Mouse (Mus musculus) cortical plate, adult 2 months (tissue): ENCODE measurements around the gene Vldlr. TPM values are rescaled to one million over a fixed set of nuclear protein-coding genes. Genes with fewer than 3 reads are reported as not detected.

ENCODE experiments used
- H3K27ac ChIP-seq: fragments of 200-500 bp; 2 replicates; pipeline ENCODE4 v1.5.1; 2012; ENCODE audit warnings: low read length, control low read depth, inconsistent platforms; ENCODE audit not compliant: insufficient read depth
- H3K4me1 ChIP-seq: fragments of 200-500 bp; 2 replicates; pipeline ENCODE4 v1.6.1; 2011; ENCODE audit warnings: low read length; ENCODE audit not compliant: control insufficient read depth, insufficient read depth
- H3K4me3 ChIP-seq: fragments of 200-500 bp; 2 replicates; pipeline ENCODE4 v1.5.1; 2011; ENCODE audit warnings: mild to moderate bottlenecking, low read length, control low read depth; ENCODE audit not compliant: insufficient read depth
- CTCF ChIP-seq: fragments of 200-500 bp; IDR thresholded peaks from 2 replicates; pipeline ENCODE4 v1.5.1; 2011; ENCODE audit warnings: mild to moderate bottlenecking, control low read depth, low read length; ENCODE audit not compliant: insufficient read depth; ENCODE audit errors: extremely low read depth
- POLR2A ChIP-seq: fragments of 200-500 bp; IDR thresholded peaks from 2 replicates; pipeline ENCODE4 v1.6.1; 2011; ENCODE audit warnings: mild to moderate bottlenecking, low read length, control low read depth; ENCODE audit not compliant: insufficient read depth; ENCODE audit errors: extremely low read depth
- polyA plus RNA-seq: library from polyadenylated mRNA; depleted of rRNA; stranded (reverse); fragments of >200 nt; gene quantifications from 2 replicates; pipeline ENCODE4 v1.2.3, GENCODE M21; 2012

Vldlr gene
- polyA plus RNA-seq, 1 experiment = 27.3 TPM

DNA sequence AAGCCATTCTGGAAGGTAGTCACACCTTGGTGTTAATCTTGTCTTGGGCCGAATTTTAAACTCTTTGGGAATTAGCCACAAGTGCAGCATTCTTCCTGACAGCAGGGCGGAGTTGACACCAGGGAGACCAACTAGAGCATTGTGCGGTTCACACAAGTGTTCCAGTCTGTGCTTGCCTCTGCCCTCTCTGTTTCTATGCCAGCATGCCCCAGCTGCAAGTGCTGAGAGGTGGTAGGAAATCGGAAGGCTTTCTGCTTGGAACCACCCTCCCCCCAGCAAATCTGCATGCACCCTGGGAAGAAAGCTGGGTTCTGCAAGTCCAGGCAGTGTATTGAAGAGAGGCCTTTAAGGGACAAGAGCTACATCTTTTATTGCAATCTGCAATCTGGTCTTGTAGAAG, 10.8 kb downstream of the Vldlr start:
- H3K4me1 ChIP-seq = no peaks in the 10 kb centered on the region
- TF ChIP-seq CTCF = no peak
- no peak for TF ChIP-seq POLR2A
- H3K27ac ChIP-seq = peak overlapping the region; percentile 72; the same call in 1 of the 2 replicates
- H3K4me3 ChIP-seq = no peak overlapping the region

DNA sequence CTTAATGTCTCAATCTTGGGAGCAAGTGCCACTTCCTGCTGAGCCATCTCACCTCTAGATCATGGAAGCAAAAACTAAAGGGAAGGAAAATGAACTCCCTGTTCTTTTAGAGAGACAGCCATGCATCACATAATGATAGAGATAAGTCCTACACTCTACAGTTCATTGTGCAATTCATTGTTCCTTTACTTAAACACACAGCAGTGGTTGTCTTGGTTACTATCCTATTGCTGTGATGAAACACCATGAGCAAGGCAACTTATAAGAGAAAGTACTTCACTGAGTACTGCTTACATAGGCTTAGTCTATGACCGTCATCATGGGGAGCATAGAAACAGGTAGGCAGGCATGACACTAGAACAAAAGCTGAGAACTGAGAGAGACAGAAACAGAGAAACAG, 12.0 kb downstream of the Vldlr start:
- TF ChIP-seq POLR2A (no peak), CTCF (no peak)
- no peak overlapping the region; the same call in 1 of the 2 replicates for H3K27ac ChIP-seq
- H3K4me1 ChIP-seq = no peaks in the 10 kb centered on the region
- no peak overlapping the region for H3K4me3 ChIP-seq

- Histone ChIP-seq H3K27ac (no peak overlapping the region), H3K4me3 (no peak overlapping the region), H3K4me1 (no peaks in the 10 kb centered on the region)
- TF ChIP-seq CTCF (no peak), POLR2A (no peak)
Observed at GRCm38 (mm10) chr19:27233386-27233785, 17.1 kb downstream of the Vldlr start.

DNA sequence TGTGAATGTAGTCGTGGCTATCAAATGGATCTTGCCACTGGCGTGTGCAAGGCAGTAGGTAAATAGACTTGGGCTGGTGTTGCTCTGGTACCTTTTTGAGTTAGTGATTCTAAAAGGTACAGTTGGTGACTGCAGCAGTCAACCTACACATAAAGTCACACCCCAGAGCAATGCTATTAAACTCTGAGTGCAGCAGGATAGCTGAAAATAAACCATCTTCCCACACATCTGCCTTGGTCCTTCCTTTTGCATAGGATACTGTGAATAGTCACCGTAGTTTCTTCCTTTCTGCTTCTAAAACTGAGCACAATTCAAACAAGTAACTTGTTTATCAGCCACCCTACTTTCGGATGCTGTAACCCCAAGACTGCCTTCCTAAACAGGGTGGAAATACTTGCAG, 23.6 kb downstream of the Vldlr start:
- no peak overlapping the region for H3K4me3 ChIP-seq
- H3K4me1 ChIP-seq = 0 out of 2 replicates have a peak, but pooled peaks cover 2% of the 10 kb centered on the region
- no peak overlapping the region for H3K27ac ChIP-seq
- TF ChIP-seq CTCF = no peak
- no peak for TF ChIP-seq POLR2A

DNA sequence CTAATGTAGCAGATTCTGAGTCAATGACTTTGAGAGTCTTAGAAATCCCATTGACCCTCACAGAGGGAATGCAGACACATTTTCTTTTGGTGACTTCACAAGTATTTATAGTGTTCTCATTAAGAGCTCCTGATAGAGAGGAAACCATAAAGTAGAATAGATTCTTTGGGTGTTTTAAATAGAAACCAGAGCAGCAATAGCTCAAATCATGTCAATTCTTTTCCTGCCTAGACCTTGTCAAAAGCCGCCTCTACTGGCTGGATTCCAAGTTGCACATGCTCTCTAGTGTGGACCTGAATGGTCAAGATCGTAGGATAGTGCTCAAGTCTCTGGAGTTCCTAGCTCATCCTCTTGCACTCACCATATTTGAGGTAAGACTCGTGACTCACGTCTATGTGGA, 27.2 kb downstream of the Vldlr start:
- 0 out of 2 replicates have a peak, but pooled peaks cover 2% of the 10 kb centered on the region for H3K4me1 ChIP-seq
- H3K27ac ChIP-seq = no peak overlapping the region
- TF ChIP-seq POLR2A (no peak), CTCF (no peak)
- no peak overlapping the region for H3K4me3 ChIP-seq

- Histone ChIP-seq H3K4me1 (peaks cover 3% of the 10 kb centered on the region; the same call in 1 of the 2 replicates), H3K27ac (no peak overlapping the region), H3K4me3 (no peak overlapping the region)
- TF ChIP-seq POLR2A (no peak), CTCF (no peak)
Observed at GRCm38 (mm10) chr19:27254756-27255155, 38.5 kb downstream of the Vldlr start.

DNA sequence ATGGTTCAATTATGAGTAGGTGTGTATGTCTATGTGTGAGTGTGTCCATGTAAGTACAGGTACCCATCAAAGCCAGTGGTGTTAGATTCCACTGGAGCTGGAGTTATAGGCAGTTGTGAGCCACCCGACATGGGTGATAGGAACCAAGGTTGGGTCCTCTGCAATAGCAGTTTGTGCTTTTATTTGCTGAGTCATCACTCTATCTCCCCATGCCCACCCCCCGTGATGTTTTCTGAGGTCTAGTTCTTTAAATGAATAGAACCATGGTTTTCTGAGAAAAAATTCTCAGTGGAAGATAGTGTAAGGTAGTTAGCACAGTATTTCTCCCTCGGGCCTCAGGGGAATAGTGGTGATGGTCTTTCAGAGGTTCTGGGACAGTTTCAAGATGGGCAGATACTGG, 39.4 kb downstream of the Vldlr start:
- TF ChIP-seq POLR2A = no peak
- Histone ChIP-seq H3K4me3 (no peak overlapping the region), H3K27ac (no peak overlapping the region), H3K4me1 (peaks cover 3% of the 10 kb centered on the region; the same call in 1 of the 2 replicates)

DNA sequence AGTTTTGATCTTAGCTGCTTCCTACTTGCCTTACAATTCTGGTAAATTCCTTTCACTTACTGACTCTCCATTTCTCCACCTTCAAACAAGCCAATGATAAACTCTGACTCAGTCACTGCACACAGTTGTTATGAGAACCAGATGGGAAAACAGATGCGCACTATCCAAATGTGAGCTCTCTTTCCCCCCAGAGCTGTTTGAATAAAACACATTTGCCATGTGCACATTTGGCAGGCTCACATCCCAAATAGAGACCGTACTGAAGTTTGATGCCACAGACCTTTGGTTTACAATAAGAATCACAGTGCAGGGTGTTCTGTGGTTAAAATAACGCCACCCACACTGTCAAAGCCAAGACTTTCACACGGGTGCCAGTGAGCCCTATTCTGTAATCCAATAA, 43.8 kb downstream of the Vldlr start:
- TF ChIP-seq CTCF (no peak), POLR2A (no peak)
- peaks cover 3% of the 10 kb centered on the region; the same call in 1 of the 2 replicates for H3K4me1 ChIP-seq
- no peak overlapping the region for H3K27ac ChIP-seq
- H3K4me3 ChIP-seq = no peak overlapping the region

DNA sequence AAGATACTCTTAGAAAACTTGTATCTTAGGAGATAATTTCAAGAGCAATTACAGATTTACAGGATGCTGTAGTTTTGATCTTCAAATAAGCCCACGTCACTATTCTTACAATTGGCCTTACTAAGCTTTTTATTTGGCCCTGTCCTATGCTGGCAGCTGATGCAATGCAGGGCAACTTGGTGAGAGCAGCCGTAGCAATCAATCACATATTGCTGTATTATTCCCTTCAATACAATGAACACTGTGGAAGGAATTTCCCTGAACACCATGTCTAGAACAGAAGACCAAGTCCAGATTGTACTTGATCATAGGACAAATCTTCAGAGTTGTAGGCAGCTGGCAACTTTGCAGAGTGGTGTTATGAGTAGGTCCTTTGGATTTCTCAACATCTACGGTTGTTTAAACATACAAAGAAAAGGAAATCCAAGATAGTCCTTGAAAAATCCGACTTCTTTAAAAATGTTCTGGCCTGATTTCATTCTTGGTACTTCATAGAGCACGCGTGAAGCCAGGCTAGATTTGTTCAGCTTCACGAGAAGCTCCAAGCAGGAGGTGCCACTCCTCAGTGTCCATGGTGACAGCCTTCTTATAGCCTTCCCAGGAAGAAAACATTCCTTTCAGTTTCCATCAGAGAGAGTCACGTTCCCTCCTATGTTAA, 44.5 kb downstream of the Vldlr start:
- no peak overlapping the region for H3K27ac ChIP-seq
- no peak for TF ChIP-seq CTCF
- TF ChIP-seq POLR2A = no peak
- no peak overlapping the region for H3K4me3 ChIP-seq
- peaks cover 3% of the 10 kb centered on the region; the same call in 1 of the 2 replicates for H3K4me1 ChIP-seq

GRCm38 (mm10) chr19:27262141-27262540, 45.9 kb downstream of the Vldlr start:
- TF ChIP-seq POLR2A = no peak
- TF ChIP-seq CTCF = no peak
- Histone ChIP-seq H3K4me1 (peaks cover 3% of the 10 kb centered on the region; the same call in 1 of the 2 replicates), H3K27ac (no peak overlapping the region), H3K4me3 (no peak overlapping the region)

GRCm38 (mm10) chr19:27273385-27273784, 57.1 kb downstream of the Vldlr start:
- H3K4me1 ChIP-seq = no peaks in the 10 kb centered on the region
- no peak overlapping the region for H3K4me3 ChIP-seq
- TF ChIP-seq CTCF (no peak), POLR2A (no peak)
- H3K27ac ChIP-seq = no peak overlapping the region
